Mouse (Mus musculus) hindbrain, postnatal 0 days (tissue): ENCODE data around the gene Tiam2. TPM values are rescaled to one million over a fixed set of nuclear protein-coding genes. Genes with fewer than 3 reads are reported as not detected.

ENCODE experiments used
- ATAC-seq: fragments of 200-750 bp; cut with Nextera tagmentation; 2 replicates; pipeline ENCODE4 v1.8.0; 2017; ENCODE audit warnings: mild to moderate bottlenecking, moderate TSS enrichment, moderate library complexity
- DNase-seq: peaks from one replicate; pipeline ENCODE4 v3.0.0-alpha.2; 2015; ENCODE audit warnings: low spot score
- H3K27ac ChIP-seq: fragments of 300-500 bp; sonication (generic); 2 replicates; pipeline ENCODE4 v1.5.1; 2014; ENCODE audit warnings: mild to moderate bottlenecking
- H3K27me3 ChIP-seq: fragments of 300-500 bp; sonication (generic); 2 replicates; pipeline ENCODE4 v1.6.1; 2014; ENCODE audit warnings: low read length, mixed read lengths; ENCODE audit not compliant: insufficient read depth
- H3K36me3 ChIP-seq: fragments of 300-500 bp; sonication (generic); 2 replicates; pipeline ENCODE4 v1.6.1; 2014; ENCODE audit warnings: low read length, mixed read lengths; ENCODE audit not compliant: insufficient read depth
- H3K4me1 ChIP-seq: fragments of 300-500 bp; sonication (generic); 2 replicates; pipeline ENCODE4 v1.6.1; 2014; ENCODE audit warnings: antibody characterized with exemption, low read length, mixed read lengths; ENCODE audit not compliant: insufficient read depth
- H3K4me2 ChIP-seq: fragments of 300-500 bp; sonication (generic); 2 replicates; pipeline ENCODE4 v1.6.1; 2014; ENCODE audit warnings: low read depth, mild to moderate bottlenecking, low read length, moderate library complexity, mixed read lengths
- H3K4me3 ChIP-seq: fragments of 300-500 bp; sonication (generic); 2 replicates; pipeline ENCODE4 v1.5.1; 2014; ENCODE audit warnings: low read length
- H3K9ac ChIP-seq: fragments of 300-500 bp; sonication (generic); replicated peaks from 2 replicates; pipeline ENCODE4 v1.6.1; 2014; ENCODE audit warnings: mild to moderate bottlenecking, low read length, moderate library complexity, mixed read lengths
- H3K9me3 ChIP-seq: fragments of 300-500 bp; sonication (generic); 2 replicates; pipeline ENCODE4 v1.6.1; 2016; ENCODE audit warnings: low read length, mixed read lengths
- CTCF ChIP-seq: IDR thresholded peaks from 2 replicates; pipeline ENCODE4 v1.5.1; 2016; ENCODE audit warnings: antibody characterized with exemption, control low read depth, low read depth
- WGBS: fragments of 180-500 bp; shearing (Covaris S2); extraction: QIAGEN DNeasy Blood & Tissue Kit; methylation state at CpG from one replicate; pipeline ENCODE4 v1.1.7; 2014; 5-methylcytosine and 5-hydroxymethylcytosine counted together
- polyA plus RNA-seq: library from polyadenylated mRNA; unstranded; fragments of >200 nt; fragmentation: Nextera tagmentation; extraction: Ambion mirVana; gene quantifications from 2 replicates; pipeline ENCODE4 v1.2.1, GENCODE M21; 2015
- total RNA-seq: library from RNA; depleted of rRNA; stranded (reverse); fragments of >200 nt; gene quantifications from 2 replicates; pipeline ENCODE4 v1.2.3, GENCODE M21; 2014

Gene Tiam2
- total and polyA plus RNA-seq, 2 experiments from 2014 or later = 2.8 to 8.8 TPM

- H3K4me3 ChIP-seq = no peak overlapping the region
- no peaks in the 10 kb centered on the region for H3K4me1 ChIP-seq
- no peak overlapping the region for H3K9ac ChIP-seq
- H3K9me3 ChIP-seq = no peaks in the 10 kb centered on the region
- DNase-seq = no peak
- no peak overlapping the region for H3K4me2 ChIP-seq
- no peaks in the 10 kb centered on the region for H3K36me3 ChIP-seq
- H3K27ac ChIP-seq = no peak overlapping the region
- ATAC-seq = no peak
- H3K27me3 ChIP-seq = no peaks in the 10 kb centered on the region
- TF ChIP-seq CTCF = no peak
- whole genome bisulfite sequencing = 51% methylated on average over 2 of the region's 2 CpGs
Observed at GRCm38 (mm10) chr17:3423416-3423815, 97.0 kb downstream of the Tiam2 start.

- WGBS = 89% methylated on average over 9 of the region's 9 CpGs
- Histone ChIP-seq H3K4me3 (no peak overlapping the region), H3K4me1 (no peaks in the 10 kb centered on the region), H3K27ac (no peak overlapping the region), H3K9ac (no peak overlapping the region), H3K4me2 (no peak overlapping the region), H3K27me3 (no peaks in the 10 kb centered on the region), H3K36me3 (no peaks in the 10 kb centered on the region), H3K9me3 (no peaks in the 10 kb centered on the region)
- no peak for DNase-seq
- ATAC-seq = no peak
- TF ChIP-seq CTCF = no peak
Observed at GRCm38 (mm10) chr17:3428659-3429058, 102.3 kb downstream of the Tiam2 start.

- no peak for ATAC-seq
- H3K4me2 ChIP-seq = no peak overlapping the region
- H3K9ac ChIP-seq = no peak overlapping the region
- no peaks in the 10 kb centered on the region for H3K9me3 ChIP-seq
- H3K27ac ChIP-seq = no peak overlapping the region
- 66% methylated on average over 10 of the region's 10 CpGs for WGBS
- no peaks in the 10 kb centered on the region for H3K36me3 ChIP-seq
- DNase-seq = no peak
- H3K4me3 ChIP-seq = no peak overlapping the region
- no peak for TF ChIP-seq CTCF
- H3K27me3 ChIP-seq = no peaks in the 10 kb centered on the region
- H3K4me1 ChIP-seq = no peaks in the 10 kb centered on the region
Observed at GRCm38 (mm10) chr17:3432590-3433498, 106.5 kb downstream of the Tiam2 start.

- Histone ChIP-seq H3K36me3 (no peaks in the 10 kb centered on the region), H3K4me3 (no peak overlapping the region), H3K27ac (no peak overlapping the region), H3K27me3 (no peaks in the 10 kb centered on the region), H3K4me1 (no peaks in the 10 kb centered on the region), H3K9me3 (no peaks in the 10 kb centered on the region), H3K9ac (no peak overlapping the region), H3K4me2 (no peak overlapping the region)
- DNase-seq (no peak), ATAC-seq (no peak)
- peak; percentile 34; the same call in 1 of the 2 replicates for TF ChIP-seq CTCF
- WGBS = 94% methylated on average over 3 of the region's 3 CpGs
Observed at GRCm38 (mm10) chr17:3433521-3434271, 107.3 kb downstream of the Tiam2 start.

- ATAC-seq = no peak
Observed at GRCm38 (mm10) chr17:3435299-3435698, 108.9 kb downstream of the Tiam2 start.

GRCm38 (mm10) chr17:3436841-3437515 lies 110.6 kb downstream of the Tiam2 start:
- no peak for ATAC-seq
- Histone ChIP-seq H3K9ac (no peak overlapping the region), H3K4me3 (no peak overlapping the region), H3K4me2 (no peak overlapping the region), H3K27ac (no peak overlapping the region), H3K9me3 (no peaks in the 10 kb centered on the region), H3K36me3 (no peaks in the 10 kb centered on the region), H3K27me3 (no peaks in the 10 kb centered on the region), H3K4me1 (no peaks in the 10 kb centered on the region)
- DNase-seq = peak; percentile 41
- WGBS = 54% methylated on average over 12 of the region's 12 CpGs
- no peak for TF ChIP-seq CTCF

More at GRCm38 (mm10) chr17:3435299-3435698, 108.9 kb downstream of the Tiam2 start:
- no peak overlapping the region for H3K4me3 ChIP-seq
- 96% methylated on average over 1 of the region's 1 CpGs for WGBS
- H3K27me3 ChIP-seq = no peaks in the 10 kb centered on the region
- H3K9ac ChIP-seq = no peak overlapping the region
- no peaks in the 10 kb centered on the region for H3K4me1 ChIP-seq
- no peaks in the 10 kb centered on the region for H3K9me3 ChIP-seq
- H3K27ac ChIP-seq = no peak overlapping the region
- no peaks in the 10 kb centered on the region for H3K36me3 ChIP-seq
- H3K4me2 ChIP-seq = no peak overlapping the region
- DNase-seq = no peak
- TF ChIP-seq CTCF = no peak
